Mouse (Mus musculus): ENCODE data around the gene Myom1. TPM values are rescaled to one million over a fixed set of nuclear protein-coding genes. Genes with fewer than 3 reads are reported as not detected.

The Myom1 gene
- polyA plus RNA-seq, 1 experiment = 1.8 TPM

GRCm38 (mm10) chr17:70990403-70991303 lies 11.8 kb upstream of the Myom1 start:
- Histone ChIP-seq H3K4me1 (ENCODE audit: control insufficient read depth, insufficient read depth, low read length) (peaks cover 44% of the 10 kb centered on the region), H3K27ac (ENCODE audit: insufficient read depth, low read depth, low read length) (peak overlapping the region; percentile 74), H3K4me3 (ENCODE audit: insufficient read depth, low read length) (peak overlapping the region; percentile 91)
- no peak for TF ChIP-seq CTCF (IDR thresholded peaks at IDR 0.05; ENCODE audit: low read depth, low read length)
- TF ChIP-seq POLR2A (IDR thresholded peaks at IDR 0.05; ENCODE audit: borderline replicate concordance, low read depth, low read length) = no peak; the same call in 1 of the 2 replicates

- Histone ChIP-seq H3K27ac (ENCODE audit: insufficient read depth, low read depth, low read length) (no peak overlapping the region), H3K4me1 (ENCODE audit: control insufficient read depth, insufficient read depth, low read length) (peaks cover 31% of the 10 kb centered on the region), H3K4me3 (ENCODE audit: insufficient read depth, low read length) (no peak overlapping the region)
- TF ChIP-seq POLR2A (IDR thresholded peaks at IDR 0.05; ENCODE audit: borderline replicate concordance, low read depth, low read length) = no peak
- peak; percentile 45 for TF ChIP-seq CTCF (IDR thresholded peaks at IDR 0.05; ENCODE audit: low read depth, low read length)
These were observed 10.5 kb upstream of the Myom1 start for GRCm38 (mm10) chr17:70991706-70992625.

GRCm38 (mm10) chr17:70992662-70993061 lies 9.8 kb upstream of the Myom1 start:
- Histone ChIP-seq H3K27ac (ENCODE audit: insufficient read depth, low read depth, low read length) (no peak overlapping the region), H3K4me1 (ENCODE audit: control insufficient read depth, insufficient read depth, low read length) (peaks cover 28% of the 10 kb centered on the region), H3K4me3 (ENCODE audit: insufficient read depth, low read length) (no peak overlapping the region)
- no peak for TF ChIP-seq CTCF (IDR thresholded peaks at IDR 0.05; ENCODE audit: low read depth, low read length)
- no peak for TF ChIP-seq POLR2A (IDR thresholded peaks at IDR 0.05; ENCODE audit: borderline replicate concordance, low read depth, low read length)

- Histone ChIP-seq H3K4me1 (ENCODE audit: control insufficient read depth, insufficient read depth, low read length) (peaks cover 25% of the 10 kb centered on the region), H3K27ac (ENCODE audit: insufficient read depth, low read depth, low read length) (no peak overlapping the region), H3K4me3 (ENCODE audit: insufficient read depth, low read length) (no peak overlapping the region)
- TF ChIP-seq CTCF (IDR thresholded peaks at IDR 0.05; ENCODE audit: low read depth, low read length) = no peak
- no peak for TF ChIP-seq POLR2A (IDR thresholded peaks at IDR 0.05; ENCODE audit: borderline replicate concordance, low read depth, low read length)
These were observed 9.0 kb upstream of the Myom1 start for GRCm38 (mm10) chr17:70993385-70993807.

DNA sequence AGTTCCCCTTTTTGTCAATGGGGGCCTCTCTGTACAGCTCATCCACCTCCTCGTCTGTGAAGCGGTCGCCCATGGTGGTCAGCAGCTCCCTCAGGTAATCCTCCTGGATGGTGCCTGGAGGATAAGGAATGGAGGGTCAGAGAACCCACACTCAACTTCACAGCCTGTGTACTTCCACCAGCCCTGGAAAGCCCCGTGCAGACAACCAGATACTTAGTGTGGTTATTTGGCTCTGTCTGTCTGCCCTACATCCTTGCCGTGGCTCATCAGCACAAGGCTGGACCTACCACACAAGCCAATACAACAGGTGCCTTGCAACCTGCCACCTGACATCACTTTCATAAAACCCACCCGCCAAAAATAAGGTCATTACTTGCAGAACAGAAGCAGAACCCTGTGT lies 7.8 kb upstream of the Myom1 start:
- Histone ChIP-seq H3K4me3 (ENCODE audit: insufficient read depth, low read length) (no peak overlapping the region), H3K4me1 (ENCODE audit: control insufficient read depth, insufficient read depth, low read length) (peaks cover 19% of the 10 kb centered on the region), H3K27ac (ENCODE audit: insufficient read depth, low read depth, low read length) (no peak overlapping the region)
- TF ChIP-seq CTCF (IDR thresholded peaks at IDR 0.05; ENCODE audit: low read depth, low read length) (no peak), POLR2A (IDR thresholded peaks at IDR 0.05; ENCODE audit: borderline replicate concordance, low read depth, low read length) (no peak)

DNA sequence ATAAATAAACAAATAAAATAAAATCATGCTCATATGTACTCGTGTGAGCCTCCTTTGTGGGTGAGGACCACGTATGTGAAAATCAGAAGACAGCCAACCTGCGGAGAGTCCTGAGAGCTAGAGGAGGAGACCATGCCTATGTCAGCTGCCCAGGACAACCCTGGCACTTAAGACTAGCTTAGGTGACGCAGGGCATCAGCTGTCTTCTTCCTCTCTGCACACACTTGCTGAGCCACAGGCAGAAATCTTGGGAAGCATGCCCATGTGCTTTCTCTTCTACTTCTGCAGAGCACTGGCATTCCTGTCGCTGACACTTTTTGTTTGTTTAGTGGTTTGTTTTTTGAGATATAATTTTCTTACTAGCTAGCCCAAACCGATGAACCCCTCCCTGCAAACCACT lies 6.9 kb upstream of the Myom1 start:
- Histone ChIP-seq H3K4me3 (ENCODE audit: insufficient read depth, low read length) (no peak overlapping the region), H3K27ac (ENCODE audit: insufficient read depth, low read depth, low read length) (no peak overlapping the region), H3K4me1 (ENCODE audit: control insufficient read depth, insufficient read depth, low read length) (peaks cover 26% of the 10 kb centered on the region)
- no peak for TF ChIP-seq POLR2A (IDR thresholded peaks at IDR 0.05; ENCODE audit: borderline replicate concordance, low read depth, low read length)
- TF ChIP-seq CTCF (IDR thresholded peaks at IDR 0.05; ENCODE audit: low read depth, low read length) = no peak

GRCm38 (mm10) chr17:70997836-70998235 lies 4.6 kb upstream of the Myom1 start:
- no peak overlapping the region for H3K4me3 ChIP-seq (ENCODE audit: insufficient read depth, low read length)
- TF ChIP-seq CTCF (IDR thresholded peaks at IDR 0.05; ENCODE audit: low read depth, low read length) (no peak), POLR2A (IDR thresholded peaks at IDR 0.05; ENCODE audit: borderline replicate concordance, low read depth, low read length) (no peak)
- no peak overlapping the region for H3K27ac ChIP-seq (ENCODE audit: insufficient read depth, low read depth, low read length)
- peaks cover 21% of the 10 kb centered on the region for H3K4me1 ChIP-seq (ENCODE audit: control insufficient read depth, insufficient read depth, low read length)

- H3K27ac ChIP-seq (ENCODE audit: insufficient read depth, low read depth, low read length) = no peak overlapping the region
- H3K4me1 ChIP-seq (ENCODE audit: control insufficient read depth, insufficient read depth, low read length) = peaks cover 25% of the 10 kb centered on the region
- no peak for TF ChIP-seq CTCF (IDR thresholded peaks at IDR 0.05; ENCODE audit: low read depth, low read length)
- TF ChIP-seq POLR2A (IDR thresholded peaks at IDR 0.05; ENCODE audit: borderline replicate concordance, low read depth, low read length) = no peak
- H3K4me3 ChIP-seq (ENCODE audit: insufficient read depth, low read length) = no peak overlapping the region
These were observed 3.9 kb upstream of the Myom1 start for GRCm38 (mm10) chr17:70998400-70998975.

DNA sequence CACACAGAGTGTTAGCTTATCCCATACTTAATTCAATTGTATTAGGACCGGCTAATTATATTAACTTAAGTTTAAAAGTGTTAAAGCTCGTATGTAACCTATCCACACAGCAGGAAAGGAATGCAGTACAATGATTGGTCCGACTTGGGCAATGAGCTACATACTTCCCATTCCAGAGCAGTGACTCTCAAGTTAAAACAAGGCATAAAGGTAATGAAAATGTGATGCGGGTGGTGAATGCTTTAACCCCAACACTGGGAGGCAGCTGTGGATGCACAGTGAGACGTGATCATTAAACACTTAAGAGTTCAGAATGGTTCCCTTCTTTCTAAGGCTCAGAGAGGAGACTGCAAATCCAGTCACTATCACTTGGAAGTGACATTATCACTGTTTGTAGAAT lies 3.2 kb upstream of the Myom1 start:
- Histone ChIP-seq H3K27ac (ENCODE audit: insufficient read depth, low read depth, low read length) (no peak overlapping the region), H3K4me1 (ENCODE audit: control insufficient read depth, insufficient read depth, low read length) (peaks cover 26% of the 10 kb centered on the region), H3K4me3 (ENCODE audit: insufficient read depth, low read length) (no peak overlapping the region)
- no peak for TF ChIP-seq CTCF (IDR thresholded peaks at IDR 0.05; ENCODE audit: low read depth, low read length)
- TF ChIP-seq POLR2A (IDR thresholded peaks at IDR 0.05; ENCODE audit: borderline replicate concordance, low read depth, low read length) = no peak

Data from bone marrow macrophage, adult 2 months (primary cell).